Mouse (Mus musculus): Measurements from ENCODE around the gene Dmrtb1.

DNA sequence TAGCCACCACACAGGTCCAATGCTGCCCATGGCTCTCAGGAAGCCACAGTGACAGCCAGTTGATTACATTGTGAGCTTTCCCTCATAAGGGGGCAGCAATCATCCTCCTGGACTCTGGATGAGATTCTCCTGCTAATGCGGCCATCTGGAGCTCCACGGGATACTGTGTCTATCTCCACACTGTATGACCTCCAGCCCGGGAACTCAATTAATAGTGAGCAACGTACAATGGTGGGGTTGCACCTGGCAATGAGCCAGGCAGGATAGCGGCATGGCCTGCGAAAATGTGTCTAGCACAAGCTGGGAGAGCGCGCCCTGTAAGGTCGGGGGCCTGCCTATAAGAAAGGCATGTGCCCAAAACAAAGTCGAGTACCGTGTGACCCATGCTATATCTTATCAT, 23.4 kb downstream of the Dmrtb1 start:
- no peak for TF ChIP-seq CTCF (IDR thresholded peaks at IDR 0.05; ENCODE audit: extremely low read depth, insufficient read depth, insufficient read length, insufficient replicate concordance)
- no peak for TF ChIP-seq POLR2A (IDR thresholded peaks at IDR 0.05; ENCODE audit: low read depth, low read length)

Measured in spleen, adult 2 months (tissue).